Mouse (Mus musculus): Measurements from ENCODE around the gene Ttc25. TPM values are rescaled to one million over a fixed set of nuclear protein-coding genes. Genes with fewer than 3 reads are reported as not detected.
"Not testable (repeated sequence)": the region's sequence is repeated elsewhere in the genome, so short reads cannot be mapped to it uniquely, and the experiment has no call there.

The Ttc25 gene
- total RNA-seq, 1 experiment, result 3.4 TPM

DNA sequence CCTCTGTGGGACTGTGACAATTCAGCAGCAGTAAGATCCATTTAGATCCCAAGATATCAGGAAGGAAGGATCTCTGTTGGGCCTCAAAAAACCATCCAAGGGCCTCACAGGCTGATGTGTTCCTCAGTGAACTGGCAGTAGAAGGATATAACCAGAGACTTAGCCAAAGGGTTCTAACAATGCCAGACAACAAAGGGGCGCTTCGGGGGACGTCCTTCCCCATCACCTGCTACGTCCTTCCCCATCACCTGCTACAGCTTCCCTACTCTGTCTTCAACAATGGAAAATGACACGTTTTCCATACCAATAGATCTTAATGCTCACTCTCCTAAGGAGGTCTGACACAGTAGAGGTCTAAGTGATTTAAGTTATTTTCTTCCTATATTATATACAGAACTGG, 70.9 kb downstream of the Ttc25 start:
- H3K27ac ChIP-seq (ENCODE audit: insufficient read depth, low read depth, low read length, poor library complexity, severe bottlenecking), result peak overlapping the region; percentile 92
- no peaks in the 10 kb centered on the region for H3K9me3 ChIP-seq (ENCODE audit: control insufficient read depth, insufficient read depth, low read depth, low read length)
- in situ Hi-C loops (cut with MboI; ENCODE audit: low sequenced_read_pairs in 2 of 2, unreplicated experiment in 2 of 2), result no loop called here
- TF ChIP-seq CHD2 (IDR thresholded peaks at IDR 0.05; ENCODE audit: low read depth, low read length), result no peak
- no peak for TF ChIP-seq MAFK (IDR thresholded peaks at IDR 0.05; ENCODE audit: insufficient read depth, low read depth, low read length)
- TF ChIP-seq HCFC1 (IDR thresholded peaks at IDR 0.05; ENCODE audit: borderline replicate concordance, insufficient read depth, low read length), result no peak
- no peak for TF ChIP-seq ZNF384 (IDR thresholded peaks at IDR 0.05; ENCODE audit: low read depth, low read length)
- TF ChIP-seq ZC3H11A (IDR thresholded peaks at IDR 0.05; ENCODE audit: borderline replicate concordance, low read depth, low read length), result no peak
- H3K4me3 ChIP-seq (ENCODE audit: insufficient read depth in 1 of 2, low read depth in 1 of 2, low read length in 2 of 2, poor library complexity in 1 of 2, severe bottlenecking in 1 of 2), result peak overlapping the region in 1 of 2 experiments; percentile 9; a peak in 1 of 4 replicates
- H3K9ac ChIP-seq (ENCODE audit: insufficient read depth, low read depth, low read length, poor library complexity, severe bottlenecking), result peak overlapping the region; percentile 14; the same call in 1 of the 2 replicates
- H3K36me3 ChIP-seq (ENCODE audit: control insufficient read depth, insufficient read depth, low read length, poor library complexity, severe bottlenecking), result no peaks in the 10 kb centered on the region; the same call in 1 of the 2 replicates
- peak; percentile 51 for DNase-seq (ENCODE audit: low read depth, low spot score)
- H3K4me1 ChIP-seq (ENCODE audit: control insufficient read depth in 2 of 2, insufficient read depth in 2 of 2, low read length in 2 of 2, poor library complexity in 1 of 2), result peaks cover 5 to 15% of the 10 kb centered on the region in 2 experiments; a peak in 3 of 4 replicates

DNA sequence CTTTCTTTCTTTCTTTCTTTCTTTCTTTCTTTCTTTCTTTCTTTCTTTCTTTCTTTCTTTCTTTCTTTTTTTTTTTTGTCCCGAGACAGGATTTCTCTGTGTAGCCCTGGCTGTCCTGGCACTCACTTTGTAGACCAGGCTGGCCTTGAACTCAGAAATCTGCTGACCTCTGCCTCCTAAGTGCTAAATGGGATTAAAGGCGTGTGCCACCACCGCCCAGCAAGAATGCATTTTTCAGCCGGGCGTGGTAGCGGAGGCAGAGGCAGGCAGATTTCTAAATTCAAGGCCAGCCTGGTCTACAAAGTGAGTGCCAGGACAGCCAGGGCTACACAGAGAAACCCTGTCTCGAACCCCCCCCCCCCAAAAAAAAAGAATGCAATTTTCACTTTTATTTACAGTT, 71.4 kb downstream of the Ttc25 start:
- H3K4me3 ChIP-seq (ENCODE audit: insufficient read depth in 1 of 2, low read depth in 1 of 2, low read length in 2 of 2, poor library complexity in 1 of 2, severe bottlenecking in 1 of 2); H3K36me3 ChIP-seq (ENCODE audit: control insufficient read depth, insufficient read depth, low read length, poor library complexity, severe bottlenecking); in situ Hi-C loops (cut with MboI; ENCODE audit: low sequenced_read_pairs in 2 of 2, unreplicated experiment in 2 of 2); H3K9ac ChIP-seq (ENCODE audit: insufficient read depth, low read depth, low read length, poor library complexity, severe bottlenecking); DNase-seq (ENCODE audit: low read depth, low spot score); H3K9me3 ChIP-seq (ENCODE audit: control insufficient read depth, insufficient read depth, low read depth, low read length): not testable (repeated sequence)
- TF ChIP-seq ZNF384 (IDR thresholded peaks at IDR 0.05; ENCODE audit: low read depth, low read length), result 0 out of 2 replicates have a peak, but pooled peaks have one; percentile 65
- Histone ChIP-seq H3K4me1 (ENCODE audit: control insufficient read depth in 2 of 2, insufficient read depth in 2 of 2, low read length in 2 of 2, poor library complexity in 1 of 2) (peaks cover 5 to 13% of the 10 kb centered on the region in 2 experiments; a peak in 3 of 4 replicates), H3K27ac (ENCODE audit: insufficient read depth, low read depth, low read length, poor library complexity, severe bottlenecking) (peak overlapping the region; percentile 66; the same call in 1 of the 2 replicates)

DNA sequence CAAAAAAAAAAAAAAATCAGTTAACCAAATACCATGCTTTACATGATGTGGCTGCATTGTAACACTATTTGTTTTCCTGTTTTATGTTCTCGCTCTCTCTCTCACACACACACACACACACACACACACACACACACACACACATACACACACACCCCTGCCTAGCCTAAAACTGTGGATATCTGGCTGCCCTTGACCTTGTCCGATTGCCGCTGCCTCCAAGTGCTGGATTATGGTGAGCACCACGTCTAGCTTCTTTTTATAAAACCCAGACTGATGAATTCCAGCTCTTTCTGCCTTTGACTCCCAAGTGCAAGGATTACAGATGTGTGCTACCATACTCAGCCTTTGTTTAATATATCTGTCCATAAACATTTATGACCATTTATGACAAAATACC, 72.1 kb downstream of the Ttc25 start:
- Histone ChIP-seq H3K27ac (ENCODE audit: insufficient read depth, low read depth, low read length, poor library complexity, severe bottlenecking) (peak overlapping the region; percentile 66), H3K9ac (ENCODE audit: insufficient read depth, low read depth, low read length, poor library complexity, severe bottlenecking) (peak overlapping the region; percentile 41; the same call in 1 of the 2 replicates), H3K9me3 (ENCODE audit: control insufficient read depth, insufficient read depth, low read depth, low read length) (no peaks in the 10 kb centered on the region), H3K4me3 (ENCODE audit: insufficient read depth in 1 of 2, low read depth in 1 of 2, low read length in 2 of 2, poor library complexity in 1 of 2, severe bottlenecking in 1 of 2) (peak overlapping the region; percentile 86 to 96), H3K36me3 (ENCODE audit: control insufficient read depth, insufficient read depth, low read length, poor library complexity, severe bottlenecking) (no peaks in the 10 kb centered on the region; the same call in 1 of the 2 replicates), H3K4me1 (ENCODE audit: control insufficient read depth in 2 of 2, insufficient read depth in 2 of 2, low read length in 2 of 2, poor library complexity in 1 of 2) (peaks cover 5 to 7% of the 10 kb centered on the region in 2 experiments; a peak in 3 of 4 replicates)
- DNase-seq (ENCODE audit: low read depth, low spot score), result no peak
- TF ChIP-seq MAFK (IDR thresholded peaks at IDR 0.05; ENCODE audit: insufficient read depth, low read depth, low read length), result no peak
- TF ChIP-seq CHD2 (IDR thresholded peaks at IDR 0.05; ENCODE audit: low read depth, low read length), result no peak
- TF ChIP-seq ZNF384 (IDR thresholded peaks at IDR 0.05; ENCODE audit: low read depth, low read length), result no peak
- TF ChIP-seq HCFC1 (IDR thresholded peaks at IDR 0.05; ENCODE audit: borderline replicate concordance, insufficient read depth, low read length), result no peak
- in situ Hi-C loops (cut with MboI; ENCODE audit: low sequenced_read_pairs in 2 of 2, unreplicated experiment in 2 of 2), result no loop called here

- H3K9ac ChIP-seq (ENCODE audit: insufficient read depth, low read depth, low read length, poor library complexity, severe bottlenecking), result peak within 1 kb of the TSS; percentile 98
- H3K36me3 ChIP-seq (ENCODE audit: control insufficient read depth, insufficient read depth, low read length, poor library complexity, severe bottlenecking), result no peaks in the 10 kb centered on the region
- TF ChIP-seq HCFC1 (IDR thresholded peaks at IDR 0.05; ENCODE audit: borderline replicate concordance, insufficient read depth, low read length), result no peak
- TF ChIP-seq ZNF384 (IDR thresholded peaks at IDR 0.05; ENCODE audit: low read depth, low read length), result no peak
- no peak for TF ChIP-seq MAFK (IDR thresholded peaks at IDR 0.05; ENCODE audit: insufficient read depth, low read depth, low read length)
- no peak for TF ChIP-seq ZC3H11A (IDR thresholded peaks at IDR 0.05; ENCODE audit: borderline replicate concordance, low read depth, low read length)
- no peak for TF ChIP-seq CHD2 (IDR thresholded peaks at IDR 0.05; ENCODE audit: low read depth, low read length)
- H3K9me3 ChIP-seq (ENCODE audit: control insufficient read depth, insufficient read depth, low read depth, low read length), result no peaks in the 10 kb centered on the region
- H3K4me1 ChIP-seq (ENCODE audit: control insufficient read depth in 2 of 2, insufficient read depth in 2 of 2, low read length in 2 of 2, poor library complexity in 1 of 2), result peaks cover 3 to 5% of the 10 kb centered on the region in 2 experiments; a peak in 3 of 4 replicates
- DNase-seq (ENCODE audit: low read depth, low spot score), result peak; percentile 56
- H3K27ac ChIP-seq (ENCODE audit: insufficient read depth, low read depth, low read length, poor library complexity, severe bottlenecking), result peak within 1 kb of the TSS; percentile 97
- peak within 1 kb of the TSS; percentile 86 to 96 for H3K4me3 ChIP-seq (ENCODE audit: insufficient read depth in 1 of 2, low read depth in 1 of 2, low read length in 2 of 2, poor library complexity in 1 of 2, severe bottlenecking in 1 of 2)
- in situ Hi-C loops (cut with MboI; ENCODE audit: low sequenced_read_pairs in 2 of 2, unreplicated experiment in 2 of 2), result no loop called here
Measured at GRCm38 (mm10) chr11:100618761-100619484, 73.5 kb downstream of the Ttc25 start, which contains the start of gene Nkiras2. Gene Nkiras2, plus strand, starts transcription at chr11:100619244.

Measured in ES-E14 (cell line).